Mouse (Mus musculus): ENCODE results near the gene Hist1h2af.

Gene Hist1h2af

GRCm38 (mm10) chr13:23515281-23515680 is 18.4 kb upstream of the Hist1h2af start:
- no peak for DNase-seq (ENCODE audit: low spot score in 2 of 2)

DNA sequence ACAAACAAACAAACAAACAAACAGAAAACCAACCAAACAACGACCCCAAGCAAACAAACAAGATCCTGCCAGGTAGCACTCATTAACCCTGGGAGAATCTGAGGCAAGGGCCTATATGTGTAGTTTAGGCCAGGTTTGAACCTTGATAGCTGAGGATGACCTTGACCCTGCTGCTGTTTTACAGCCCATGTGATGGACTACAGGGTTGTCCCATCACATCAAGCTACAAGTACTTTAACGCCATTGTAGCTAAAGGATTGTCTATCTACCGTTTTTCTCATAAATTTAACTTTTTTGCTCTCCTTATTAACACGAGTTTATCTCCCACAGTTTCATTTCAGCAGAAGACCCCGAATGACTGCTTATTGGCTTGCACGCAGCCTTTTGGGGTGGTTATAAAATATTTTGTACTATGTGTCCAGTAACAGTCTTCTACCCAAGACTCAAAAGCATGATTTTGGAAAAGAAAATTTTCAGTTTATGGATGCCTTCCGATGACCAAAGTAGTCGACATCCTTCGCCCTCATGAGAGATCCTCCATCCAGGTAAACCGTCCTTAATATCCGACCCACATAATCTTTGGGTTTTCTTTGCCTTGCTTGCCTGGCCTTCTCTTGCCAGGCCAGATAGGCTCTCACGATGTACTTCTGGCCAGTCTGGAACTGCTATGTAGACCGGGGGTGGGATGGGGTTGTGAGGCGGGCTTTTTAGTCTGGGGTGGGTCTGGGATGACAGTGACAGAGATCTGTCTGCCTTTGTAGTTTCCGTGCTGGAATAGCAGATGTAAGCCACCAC is 17.7 kb upstream of the Hist1h2af start:
- DNase-seq (ENCODE audit: low spot score in 2 of 2) = no peak

DNA sequence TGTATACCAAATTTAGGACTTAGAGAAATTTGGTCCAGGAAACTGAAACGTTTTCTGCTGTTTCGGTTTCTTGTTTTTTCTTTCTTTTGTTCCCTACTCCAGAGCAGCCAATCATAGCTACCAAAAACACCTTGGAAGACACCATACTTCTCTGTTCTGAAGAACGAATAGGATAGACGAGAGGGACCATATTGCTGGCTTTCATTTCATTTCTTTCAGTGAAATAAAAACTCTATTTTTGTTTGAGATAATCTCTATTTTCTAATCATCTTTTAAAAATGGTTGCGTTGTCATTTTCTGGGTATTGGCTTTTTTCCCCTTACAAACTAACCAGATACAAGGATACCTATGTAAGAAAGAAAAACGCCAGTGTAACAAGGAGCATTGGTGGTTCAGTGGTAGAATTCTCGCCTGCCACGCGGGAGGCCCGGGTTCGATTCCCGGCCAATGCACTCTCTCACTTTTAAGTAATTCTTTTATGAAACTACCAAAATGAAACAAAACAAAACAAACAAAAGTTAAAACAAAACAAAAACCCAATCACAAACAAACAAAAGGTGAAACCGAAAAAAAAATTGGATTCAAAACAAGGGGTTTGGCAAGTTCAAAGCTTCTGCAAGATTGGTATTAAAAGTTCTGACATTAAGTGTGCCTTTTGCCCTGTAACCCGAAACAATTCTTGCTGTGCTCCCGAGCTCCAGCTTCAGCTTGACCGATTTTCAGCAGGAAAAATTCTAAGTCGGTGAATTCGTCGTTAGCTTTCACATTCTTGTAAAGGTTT is 16.7 kb upstream of the Hist1h2af start:
- peak; percentile 63 to 74 for DNase-seq (ENCODE audit: low spot score in 2 of 2)

DNA sequence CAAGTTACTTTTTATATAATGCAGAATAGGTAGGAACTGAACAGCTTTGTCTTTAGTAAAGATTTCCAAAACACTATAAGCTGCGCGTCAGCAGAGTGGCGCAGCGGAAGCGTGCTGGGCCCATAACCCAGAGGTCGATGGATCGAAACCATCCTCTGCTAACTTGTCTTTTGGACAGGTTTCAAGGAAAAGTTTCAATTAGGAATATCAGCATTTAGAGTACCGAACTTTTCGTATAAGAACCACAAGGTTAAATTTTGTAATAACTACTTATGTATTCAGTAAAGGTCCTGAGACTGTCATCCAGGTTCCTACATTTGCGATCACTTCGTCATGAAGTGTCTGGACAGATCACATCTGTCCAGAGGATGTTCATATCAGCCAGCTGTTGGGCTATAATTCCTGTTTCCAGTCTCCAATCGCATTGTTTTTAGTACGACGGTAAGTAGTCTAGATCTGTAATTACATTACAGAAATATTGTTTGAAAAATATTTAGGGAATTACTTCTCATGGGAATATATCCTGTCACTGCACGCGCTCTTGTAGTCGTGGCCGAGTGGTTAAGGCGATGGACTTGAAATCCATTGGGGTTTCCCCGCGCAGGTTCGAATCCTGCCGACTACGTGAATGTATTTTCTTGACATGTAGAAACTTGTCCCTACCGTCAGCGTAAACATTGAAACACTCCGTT is 16.0 kb upstream of the Hist1h2af start:
- peak; percentile 82 to 92 for DNase-seq (ENCODE audit: low spot score in 2 of 2)

- DNase-seq (ENCODE audit: low spot score in 2 of 2) = no peak
These were observed 15.5 kb upstream of the Hist1h2af start for GRCm38 (mm10) chr13:23518295-23518603.

DNA sequence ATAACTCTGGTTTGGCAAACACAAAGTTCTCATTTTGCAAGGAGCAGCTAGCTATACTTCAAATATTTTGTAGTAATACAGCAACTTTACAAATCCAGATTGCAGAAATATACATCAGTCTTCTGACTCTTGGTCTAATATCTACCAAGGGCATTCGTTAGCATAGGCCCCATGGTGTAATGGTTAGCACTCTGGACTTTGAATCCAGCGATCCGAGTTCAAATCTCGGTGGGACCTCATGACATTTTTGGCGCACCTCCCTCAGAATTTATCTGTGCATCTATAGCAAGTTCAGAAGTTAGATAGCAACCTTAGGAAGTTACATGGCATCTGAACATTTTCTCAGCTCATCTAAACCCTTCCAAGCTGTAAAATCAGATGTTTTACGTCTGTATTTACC is 14.8 kb upstream of the Hist1h2af start:
- DNase-seq (ENCODE audit: low spot score in 2 of 2) = peak; percentile 70 to 81

DNA sequence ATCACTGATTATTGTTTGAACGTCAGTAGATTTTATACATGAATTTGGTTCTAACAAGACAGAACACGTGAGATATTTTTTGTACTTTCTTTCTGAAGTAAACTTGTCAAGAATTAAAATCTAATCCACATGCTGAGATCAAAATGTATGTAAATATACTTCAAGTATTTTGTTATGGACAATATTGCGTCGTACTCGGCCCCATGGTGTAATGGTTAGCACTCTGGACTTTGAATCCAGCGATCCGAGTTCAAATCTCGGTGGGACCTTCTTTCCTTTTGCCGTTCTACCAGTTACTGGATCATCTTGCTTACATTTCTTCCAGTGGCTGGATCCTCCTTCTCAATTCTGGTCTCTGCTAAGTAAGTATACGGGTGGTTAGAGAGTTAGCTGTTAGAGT is 14.3 kb upstream of the Hist1h2af start:
- peak; percentile 66 to 81 for DNase-seq (ENCODE audit: low spot score in 2 of 2)

- DNase-seq (ENCODE audit: low spot score in 2 of 2) = peak; percentile 70 to 80
These were observed 12.0 kb upstream of the Hist1h2af start for GRCm38 (mm10) chr13:23521703-23522102.

DNA sequence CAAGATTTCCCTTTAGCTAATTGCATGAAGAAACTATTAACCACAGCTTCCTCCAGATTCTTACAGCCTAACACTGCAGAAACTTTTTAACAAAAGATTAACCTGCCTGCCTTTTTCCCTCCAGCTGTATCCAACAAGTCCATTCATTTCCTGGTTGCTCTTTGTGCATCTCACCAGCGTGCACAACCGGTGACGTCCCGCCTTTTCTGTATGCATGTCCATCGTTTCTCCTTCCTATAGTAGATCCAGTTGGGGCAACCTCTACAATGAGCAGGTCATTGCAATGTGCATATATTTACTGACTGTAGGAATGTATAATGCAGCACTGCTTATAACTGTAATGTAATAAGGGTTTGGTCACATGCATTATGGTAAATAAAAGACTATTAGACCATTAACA is 9.7 kb upstream of the Hist1h2af start:
- no peak for DNase-seq (ENCODE audit: low spot score in 2 of 2)

GRCm38 (mm10) chr13:23524654-23525053 is 9.1 kb upstream of the Hist1h2af start:
- peak; percentile 55 to 60 for DNase-seq (ENCODE audit: low spot score in 2 of 2)

DNA sequence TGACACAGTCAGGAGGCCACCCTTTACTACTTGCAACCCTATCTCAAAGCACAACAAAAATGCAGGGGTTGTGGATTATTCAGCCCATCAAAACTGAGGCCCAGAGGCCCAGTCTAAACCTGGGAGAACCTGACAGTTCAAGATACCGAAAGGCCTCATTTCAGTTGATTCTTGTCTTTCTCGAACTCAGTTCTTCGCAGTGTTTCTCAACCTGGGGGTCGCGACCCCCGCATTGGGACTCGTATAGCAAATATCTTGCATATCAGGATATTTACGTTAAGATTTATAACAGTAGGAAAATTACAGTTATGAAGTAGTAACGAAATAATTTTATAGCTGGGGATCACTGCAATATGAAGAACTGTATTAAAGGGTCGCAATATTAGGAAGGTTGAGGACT is 7.8 kb upstream of the Hist1h2af start:
- no peak for DNase-seq (ENCODE audit: low spot score in 2 of 2)

DNA sequence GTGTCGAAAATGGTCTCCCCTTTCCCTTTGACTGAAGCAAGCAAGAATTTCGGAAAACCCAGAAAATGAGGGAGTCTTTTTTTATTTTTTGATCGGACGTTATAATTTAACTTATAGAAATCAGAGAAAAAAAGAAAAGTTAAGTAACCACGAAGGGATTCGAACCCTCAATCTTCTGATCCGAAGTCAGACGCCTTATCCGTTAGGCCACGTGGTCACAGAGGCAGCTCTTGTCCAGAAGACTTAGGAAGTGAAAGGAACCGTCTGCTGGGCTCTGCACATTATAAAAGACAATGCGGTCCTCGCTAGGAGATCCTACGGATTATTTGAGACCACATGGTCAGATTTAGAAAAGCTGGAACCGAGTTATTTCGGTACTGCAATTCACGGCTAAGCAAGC is 7.4 kb upstream of the Hist1h2af start:
- DNase-seq (ENCODE audit: low spot score in 2 of 2) = peak; percentile 85 to 90

DNA sequence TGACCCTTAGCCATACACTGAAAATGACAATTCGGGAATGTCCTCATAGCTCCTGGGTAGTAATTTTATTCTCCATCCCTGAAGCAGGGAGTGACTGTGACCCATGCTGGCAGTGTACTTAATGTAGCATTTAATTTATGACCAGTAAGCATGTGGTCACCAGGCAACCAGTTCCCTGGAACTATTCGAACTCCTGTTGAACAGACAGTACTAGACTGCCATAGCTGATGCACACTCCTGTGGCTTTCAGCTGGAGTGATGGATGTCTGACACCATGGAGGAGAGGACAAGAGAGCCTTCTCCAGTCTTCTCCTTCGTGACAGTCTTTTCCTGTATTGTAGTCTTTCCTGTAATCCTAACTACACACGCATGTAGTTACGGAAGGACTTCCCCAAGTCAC is 4.7 kb upstream of the Hist1h2af start:
- no peak for DNase-seq (ENCODE audit: low spot score in 2 of 2)

DNA sequence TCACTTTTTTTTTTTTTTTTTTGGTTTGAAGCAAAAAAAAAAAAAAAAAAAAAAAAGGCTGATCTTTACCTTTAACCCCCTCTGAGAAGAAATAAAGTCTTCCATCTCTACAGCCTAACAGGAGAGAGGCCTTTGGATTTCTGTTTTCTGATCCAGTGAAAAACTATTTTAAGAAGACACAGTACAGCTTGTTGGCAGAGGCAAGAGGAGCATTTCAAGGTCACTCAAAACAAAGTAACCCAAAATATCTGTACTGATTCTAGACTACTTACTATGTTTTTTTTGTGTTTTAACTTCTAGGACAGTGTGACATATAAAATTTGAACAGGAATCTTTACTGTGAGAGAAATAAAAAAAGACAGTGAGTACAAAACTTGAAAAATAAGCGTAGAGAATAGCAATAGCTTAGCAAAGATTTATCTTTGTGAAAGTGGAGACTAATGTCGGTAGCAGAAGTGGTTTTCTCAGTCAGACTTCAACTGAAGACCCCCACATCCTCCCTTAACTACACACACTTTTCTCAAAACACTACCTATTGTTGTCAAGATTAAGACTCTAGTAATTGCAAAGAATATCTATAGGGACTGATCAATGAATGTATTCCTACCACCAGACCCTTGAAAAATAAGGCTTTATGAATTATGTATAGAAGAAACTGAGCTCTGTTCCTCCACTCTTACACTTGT is 4.1 kb upstream of the Hist1h2af start:
- DNase-seq (ENCODE audit: low spot score in 2 of 2) = no peak

- DNase-seq (ENCODE audit: low spot score in 2 of 2) = peak; percentile 66 to 80
These were observed 3.4 kb upstream of the Hist1h2af start for GRCm38 (mm10) chr13:23530181-23530900.

DNA sequence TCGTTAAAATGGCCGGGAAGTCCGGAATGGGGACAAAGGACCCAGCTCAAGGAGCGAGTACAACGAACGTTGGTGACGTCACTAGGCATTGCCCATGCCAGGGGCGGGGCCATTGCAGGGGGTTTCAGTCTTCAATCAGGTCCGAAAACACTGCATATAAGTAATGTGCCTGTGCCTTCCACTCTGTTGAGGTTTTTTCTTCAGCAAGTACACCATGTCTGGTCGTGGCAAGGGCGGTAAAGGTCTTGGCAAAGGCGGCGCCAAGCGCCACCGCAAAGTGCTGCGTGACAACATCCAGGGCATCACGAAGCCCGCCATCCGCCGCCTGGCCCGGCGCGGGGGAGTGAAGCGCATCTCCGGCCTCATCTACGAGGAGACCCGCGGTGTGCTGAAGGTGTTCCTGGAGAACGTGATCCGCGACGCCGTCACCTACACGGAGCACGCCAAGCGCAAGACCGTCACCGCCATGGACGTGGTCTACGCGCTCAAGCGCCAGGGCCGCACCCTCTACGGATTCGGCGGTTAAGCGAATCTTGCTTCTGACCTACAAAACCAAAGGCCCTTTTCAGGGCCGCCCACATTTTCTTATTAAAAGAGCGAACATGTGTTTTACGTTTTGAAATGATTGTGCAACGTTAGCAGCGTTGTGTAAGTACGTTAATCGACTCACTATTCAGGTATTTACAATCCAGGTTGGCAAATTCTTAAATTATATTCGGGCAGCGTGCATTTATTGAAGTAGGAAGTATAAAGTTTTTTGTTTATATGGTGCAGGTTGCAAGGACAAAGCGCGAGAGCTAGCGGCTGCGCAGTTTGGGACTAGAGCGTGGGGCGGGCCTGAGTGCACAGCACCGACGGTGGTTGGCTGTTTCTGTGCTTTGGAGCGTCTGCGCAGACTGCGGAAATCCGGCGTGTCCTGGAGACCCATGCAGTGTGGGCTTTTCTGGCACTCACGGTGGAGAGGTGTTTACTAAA is 2.5 kb upstream of the Hist1h2af start, which contains the start of gene Hist1h4h:
Gene Hist1h4h, plus strand, starts transcription at position 150 of the 975 bp plus-strand sequence.
- peak; percentile 97 to 99 for DNase-seq (ENCODE audit: low spot score in 2 of 2)

DNA sequence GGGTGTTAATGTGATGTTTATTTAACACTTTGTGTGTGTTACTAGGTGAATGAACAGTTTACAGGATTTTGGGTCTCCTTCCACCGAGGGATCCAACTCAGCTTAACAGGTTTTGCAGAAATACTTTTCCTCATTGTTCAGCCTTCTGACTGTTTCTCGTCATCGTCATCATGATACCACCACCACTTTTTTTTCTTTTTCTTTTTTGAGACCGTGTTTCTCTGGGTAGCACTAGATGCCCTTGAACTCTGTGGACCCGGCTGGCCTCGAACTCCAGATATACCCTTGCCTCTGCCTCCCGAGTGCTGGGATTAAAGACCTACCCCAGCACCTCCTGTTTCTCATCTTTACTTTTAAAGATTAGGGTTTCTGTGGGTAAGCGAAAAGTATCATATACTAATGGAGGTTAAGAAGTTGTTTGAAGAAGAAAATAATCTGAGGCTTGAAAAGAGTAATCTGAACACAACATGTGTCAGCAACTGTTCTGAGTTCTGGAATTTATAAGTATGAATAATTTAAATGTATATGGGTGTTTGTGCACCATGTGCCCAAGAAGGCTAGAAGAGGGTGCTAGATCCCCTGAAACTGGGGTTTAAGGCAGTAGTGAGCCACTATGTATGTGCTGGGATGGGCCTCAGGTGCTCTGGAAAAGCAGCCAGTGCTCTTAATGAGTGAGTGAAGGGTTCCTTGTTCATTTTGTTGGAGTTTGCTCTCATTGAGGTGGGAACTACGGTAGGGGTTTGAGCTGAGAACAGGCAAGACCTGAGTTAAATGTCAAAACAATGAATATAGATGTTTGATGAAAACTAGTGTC is 1.2 kb upstream of the Hist1h2af start:
- no peak for DNase-seq (ENCODE audit: low spot score in 2 of 2)

GRCm38 (mm10) chr13:23534368-23535131 is 844 bp downstream of the Hist1h2af start:
- DNase-seq (ENCODE audit: low spot score in 2 of 2) = no peak

All from spleen, postnatal 36 days (tissue).